Mouse (Mus musculus) myocyte (in vitro differentiated cells): ENCODE results near the gene Ppp3ca. TPM values are rescaled to one million over a fixed set of nuclear protein-coding genes. Genes with fewer than 3 reads are reported as not detected.

ENCODE experiments used
- H3K27me3 ChIP-seq: one replicate; pipeline ENCODE4 v1.6.1; 2011; ENCODE audit not compliant: control insufficient read depth, insufficient read depth, insufficient read length
- H3K36me3 ChIP-seq: one replicate; pipeline ENCODE4 v1.6.1; 2011; ENCODE audit not compliant: control insufficient read depth, insufficient read depth
- H3K4me2 ChIP-seq: one replicate; pipeline ENCODE4 v1.6.1; 2011; ENCODE audit warnings: low read depth, control low read depth
- H3K4me3 ChIP-seq: one replicate; pipeline ENCODE4 v1.5.1; 2011; ENCODE audit warnings: mild to moderate bottlenecking, control low read depth, moderate library complexity
- H3K79me2 ChIP-seq: one replicate; pipeline ENCODE4 v1.6.1; 2011; ENCODE audit not compliant: control insufficient read depth, insufficient read depth
- H3ac ChIP-seq: one replicate; pipeline ENCODE4 v1.6.1; 2011; ENCODE audit not compliant: control insufficient read depth, insufficient read length
- E2F4 ChIP-seq: IDR thresholded peaks from one replicate; pipeline ENCODE4 v1.6.1; 2011; ENCODE audit warnings: mild to moderate bottlenecking, control low read depth, moderate library complexity; ENCODE audit not compliant: insufficient read depth
- TCF3 ChIP-seq: IDR thresholded peaks from one replicate; pipeline ENCODE4 v1.6.1; 2011; ENCODE audit warnings: low read depth, control low read depth; ENCODE audit not compliant: insufficient read length
- polyA plus RNA-seq: library from polyadenylated mRNA; unstranded; fragments of >200 nt; fragmentation: generic; extraction: Trizol; gene quantifications from one replicate; pipeline ENCODE4 v1.2.1, GENCODE M21; 2012; ENCODE audit warnings: missing spikeins

Gene Ppp3ca
- polyA plus RNA-seq, 1 experiment, result 34.0 TPM

- TF ChIP-seq TCF3 (no peak), E2F4 (no peak)
- Histone ChIP-seq H3K79me2 (no peaks in the 10 kb centered on the region), H3ac (no peak overlapping the region), H3K36me3 (no peaks in the 10 kb centered on the region), H3K4me3 (no peak overlapping the region), H3K4me2 (no peak overlapping the region), H3K27me3 (no peaks in the 10 kb centered on the region)
Measured at GRCm38 (mm10) chr3:136986096-136986881, 316.4 kb downstream of the Ppp3ca start.
